Mouse (Mus musculus) lung, adult 2 months (tissue): ENCODE measurements around the gene Gm26558. TPM values are rescaled to one million over a fixed set of nuclear protein-coding genes. Genes with fewer than 3 reads are reported as not detected.

ENCODE experiments used
- DNase-seq: peaks from one replicate; pipeline ENCODE4 v3.0.0; 2022
- H3K4me1 ChIP-seq: fragments of 200-500 bp; 2 replicates; pipeline ENCODE4 v1.6.1; 2011; ENCODE audit warnings: low read length; ENCODE audit not compliant: control insufficient read depth, insufficient read depth
- H3K4me3 ChIP-seq: fragments of 200-500 bp; replicated peaks from 2 replicates; pipeline ENCODE3; 2011; ENCODE audit warnings: low read depth, mild to moderate bottlenecking, control low read depth, low read length; ENCODE audit errors: extremely low read depth
- CTCF ChIP-seq: fragments of 200-500 bp; IDR thresholded peaks from 2 replicates; pipeline ENCODE4 v1.5.1; 2011; ENCODE audit warnings: mild to moderate bottlenecking, low read length, control low read depth; ENCODE audit not compliant: insufficient read depth
- POLR2A ChIP-seq: fragments of 200-500 bp; IDR thresholded peaks from 2 replicates; pipeline ENCODE4 v1.6.1; 2011; ENCODE audit warnings: low read depth, mild to moderate bottlenecking, control low read depth, low read length, borderline replicate concordance; ENCODE audit errors: extremely low read depth
- WGBS: fragments of 180-500 bp; shearing (Covaris S2); methylation state at CpG from one replicate; pipeline ENCODE4 v1.1.7; 2018; 5-methylcytosine and 5-hydroxymethylcytosine counted together
- polyA plus RNA-seq: library from polyadenylated mRNA; depleted of rRNA; stranded (reverse); fragments of >200 nt; gene quantifications from 2 replicates; pipeline ENCODE4 v1.2.3, GENCODE M21; 2012

The Gm26558 gene
- polyA plus RNA-seq, 1 experiment = 0.47 TPM

DNA sequence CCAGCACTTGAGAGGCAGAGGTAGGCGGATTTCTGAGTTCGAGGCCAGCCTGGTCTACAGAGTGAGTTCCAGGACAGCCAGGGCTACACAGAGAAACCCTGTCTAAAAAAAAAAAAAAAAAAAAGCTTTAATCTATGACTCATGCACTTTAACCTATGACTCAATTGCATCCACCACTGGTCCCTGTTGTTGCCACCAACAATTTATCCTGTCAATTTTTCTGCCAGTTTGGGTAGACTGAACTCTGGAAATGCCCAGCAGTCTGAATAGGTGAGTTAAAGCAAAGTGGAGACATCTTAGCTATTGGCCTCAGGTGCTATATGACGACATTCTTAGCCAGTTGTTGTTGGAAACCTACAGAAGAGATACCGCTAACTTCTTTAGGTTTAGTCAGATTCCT, 12.4 kb downstream of the Gm26558 start:
- 85% methylated on average over 4 of the region's 4 CpGs for WGBS
- no peak for DNase-seq
- TF ChIP-seq POLR2A (no peak), CTCF (no peak)
- Histone ChIP-seq H3K4me1 (no peaks in the 10 kb centered on the region), H3K4me3 (no peak overlapping the region)

DNA sequence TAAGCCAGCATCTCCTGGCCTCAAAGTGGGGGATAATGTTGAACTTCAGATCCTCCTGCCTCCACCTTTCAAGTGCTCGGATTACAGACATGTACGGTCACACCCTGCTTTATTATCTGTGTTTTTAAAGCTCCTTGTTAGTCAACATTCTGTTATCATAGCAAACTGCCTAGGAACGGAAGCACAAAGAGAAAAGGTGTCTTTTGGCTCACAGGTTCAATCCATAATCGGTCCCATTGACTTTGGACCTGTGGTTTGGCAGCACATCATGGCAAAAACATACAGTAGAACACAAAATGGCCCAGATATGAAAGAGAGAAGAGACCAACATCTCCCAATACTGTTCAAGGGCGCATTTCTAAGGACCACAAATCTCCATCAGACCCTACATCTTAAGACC, 13.6 kb downstream of the Gm26558 start:
- Histone ChIP-seq H3K4me1 (no peaks in the 10 kb centered on the region), H3K4me3 (no peak overlapping the region)
- TF ChIP-seq CTCF (no peak), POLR2A (no peak)
- WGBS = 85% methylated on average over 5 of the region's 5 CpGs
- no peak for DNase-seq

DNA sequence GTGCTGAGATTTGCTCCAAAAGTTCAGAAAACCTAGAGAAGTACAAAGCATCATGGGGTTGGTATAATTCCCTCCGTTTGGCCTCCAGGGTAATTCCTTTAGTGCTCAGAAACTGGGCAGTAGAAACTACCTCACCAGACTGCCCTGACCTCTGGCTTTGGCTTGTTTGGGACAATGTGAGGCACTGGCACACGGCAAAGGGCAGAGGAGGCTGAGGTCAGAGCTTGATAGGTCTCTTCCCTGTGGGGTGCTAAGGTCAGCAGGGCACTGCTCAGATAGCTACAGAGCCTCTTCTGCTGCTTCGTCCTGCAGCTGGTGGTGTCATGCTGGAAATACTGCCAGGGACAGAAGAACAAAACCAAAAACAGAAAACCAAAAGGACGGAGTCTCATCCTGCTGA, 14.2 kb downstream of the Gm26558 start:
- TF ChIP-seq CTCF (no peak), POLR2A (no peak)
- DNase-seq = no peak
- WGBS = 56% methylated on average over 4 of the region's 4 CpGs
- Histone ChIP-seq H3K4me1 (no peaks in the 10 kb centered on the region), H3K4me3 (no peak overlapping the region)

DNA sequence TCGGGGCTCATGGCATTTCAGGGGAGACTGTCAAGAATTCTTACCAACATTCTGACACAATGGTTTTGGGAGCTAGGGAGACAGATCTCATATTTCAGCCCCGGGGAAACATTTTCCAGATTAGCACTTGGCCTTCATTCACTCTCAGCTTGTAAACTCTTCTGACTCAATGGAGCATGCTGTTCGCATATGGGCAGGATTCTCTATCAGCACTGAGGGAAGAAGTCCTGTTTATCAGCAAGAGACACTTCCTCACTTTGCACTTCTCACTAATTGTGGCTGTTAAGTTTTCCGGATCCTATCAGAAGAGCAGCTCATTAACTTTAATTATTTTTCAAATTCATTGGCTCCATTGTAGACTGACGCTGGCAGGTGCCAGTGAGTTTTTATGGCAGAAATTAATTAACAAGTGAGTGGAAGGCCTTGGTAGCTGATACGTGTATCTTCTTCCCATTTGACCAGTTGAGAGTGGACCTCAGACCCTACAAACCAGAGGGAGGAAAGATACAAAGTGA, 16.6 kb downstream of the Gm26558 start:
- H3K4me3 ChIP-seq = no peak overlapping the region
- H3K4me1 ChIP-seq = no peaks in the 10 kb centered on the region
- DNase-seq = no peak
- TF ChIP-seq POLR2A (no peak), CTCF (no peak)
- WGBS = 78% methylated on average over 6 of the region's 6 CpGs

DNA sequence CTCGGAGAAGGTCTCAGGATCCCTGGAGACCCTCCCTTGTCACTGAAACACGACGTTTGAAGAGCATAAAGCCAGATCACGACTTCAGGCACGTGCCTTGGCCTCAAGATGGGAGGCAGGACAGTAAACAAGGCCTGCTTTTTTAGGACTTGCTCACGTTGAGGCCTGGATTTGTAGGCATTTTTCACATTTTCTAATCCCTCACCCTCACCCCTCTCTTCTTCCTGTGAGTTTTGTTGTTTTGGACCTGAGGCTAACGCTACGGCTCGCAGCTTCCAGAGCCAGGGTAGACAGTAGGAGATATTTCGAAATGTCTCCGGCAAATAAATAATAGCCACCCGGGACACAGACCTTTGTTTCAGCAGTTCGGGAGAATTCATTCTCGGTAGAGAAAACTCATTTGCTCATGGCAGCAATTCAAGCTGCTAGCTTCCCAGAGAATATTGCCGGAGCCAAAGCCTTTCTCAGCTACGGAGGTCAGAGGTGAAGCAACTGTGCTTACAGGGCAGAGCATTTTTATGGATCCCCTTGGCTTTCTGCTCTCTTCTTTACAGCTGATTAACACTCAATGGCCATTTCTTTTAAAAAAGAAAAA, 18.8 kb downstream of the Gm26558 start:
- Histone ChIP-seq H3K4me1 (no peaks in the 10 kb centered on the region), H3K4me3 (no peak overlapping the region)
- 67% methylated on average over 16 of the region's 16 CpGs for WGBS
- TF ChIP-seq CTCF (no peak), POLR2A (no peak)
- DNase-seq = no peak

DNA sequence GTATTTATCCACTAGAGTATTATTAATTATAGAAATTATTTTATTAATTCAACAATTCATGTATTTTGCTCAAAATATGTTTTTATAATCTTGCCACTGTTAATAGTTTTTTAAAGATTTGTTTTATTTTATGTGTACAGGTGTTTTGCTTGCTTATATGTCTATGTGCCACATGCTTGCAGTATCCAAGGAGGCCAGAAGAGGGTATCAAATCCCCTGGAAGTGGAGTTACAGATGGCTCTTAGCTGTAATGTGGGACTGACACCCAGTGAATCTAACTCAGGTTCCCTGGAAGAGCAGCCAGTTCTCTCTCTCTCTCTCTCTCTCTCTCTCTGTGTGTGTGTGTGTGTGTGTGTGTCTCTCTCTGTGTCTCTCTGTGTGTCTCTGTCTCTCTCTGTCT, 20.9 kb downstream of the Gm26558 start:
- TF ChIP-seq CTCF (no peak), POLR2A (no peak)
- no peak overlapping the region for H3K4me3 ChIP-seq
- no peaks in the 10 kb centered on the region for H3K4me1 ChIP-seq
- DNase-seq = no peak

DNA sequence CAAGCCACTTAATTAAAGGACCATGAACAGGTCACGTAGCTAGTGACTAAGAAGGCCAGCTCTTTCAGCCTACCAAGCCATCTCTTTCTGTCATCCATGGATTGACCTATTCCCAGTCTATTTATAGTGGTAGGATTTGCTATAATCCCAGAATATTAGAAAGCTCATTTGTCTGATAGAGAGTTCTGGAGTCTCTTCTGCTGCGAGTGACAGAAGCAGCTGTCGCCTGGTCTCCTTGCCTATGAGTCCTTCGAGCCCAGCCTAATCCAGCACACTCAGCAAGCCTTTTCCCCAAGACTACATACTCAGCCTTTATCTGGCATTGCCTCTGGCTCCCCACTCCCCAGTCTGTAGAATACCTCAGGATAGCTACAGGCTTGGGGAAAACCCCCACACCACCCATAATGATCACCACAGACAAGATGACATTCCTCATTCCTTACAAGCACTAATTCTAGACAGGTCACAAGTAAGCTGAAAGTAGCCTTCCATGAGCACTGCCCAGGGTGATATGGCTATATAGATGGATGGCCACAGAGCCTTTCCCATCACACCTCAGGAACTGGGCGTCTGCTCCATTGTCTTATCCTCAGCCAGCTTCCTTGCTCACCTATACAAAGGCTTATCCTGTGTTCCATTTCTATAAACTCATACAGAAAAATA, 27.7 kb downstream of the Gm26558 start:
- no peak overlapping the region for H3K4me3 ChIP-seq
- DNase-seq = no peak
- 87% methylated on average over 5 of the region's 5 CpGs for WGBS
- H3K4me1 ChIP-seq = no peaks in the 10 kb centered on the region
- TF ChIP-seq CTCF (no peak), POLR2A (no peak)

DNA sequence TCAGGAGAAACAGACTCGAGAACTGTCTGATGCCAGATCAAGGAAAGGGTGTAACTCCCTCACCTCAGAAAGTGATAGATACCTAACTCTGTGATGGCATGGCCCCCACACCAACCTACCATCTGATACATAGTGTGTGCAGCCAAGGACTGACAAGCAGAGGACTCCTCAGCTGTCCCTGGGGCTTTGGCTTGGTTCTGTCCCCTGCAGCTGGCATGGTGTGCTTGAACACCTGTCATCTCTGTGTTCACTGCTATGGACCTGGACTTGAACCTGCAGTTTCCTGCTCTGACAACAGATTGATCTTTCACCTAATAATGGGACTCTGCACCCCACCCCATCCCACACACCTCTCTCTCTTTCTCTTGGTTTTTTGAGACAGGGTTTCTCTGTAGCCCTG, 29.5 kb downstream of the Gm26558 start:
- DNase-seq = no peak
- Histone ChIP-seq H3K4me1 (no peaks in the 10 kb centered on the region), H3K4me3 (no peak overlapping the region)
- WGBS = 87% methylated on average over 1 of the region's 1 CpGs
- no peak for TF ChIP-seq CTCF
- TF ChIP-seq POLR2A = no peak

DNA sequence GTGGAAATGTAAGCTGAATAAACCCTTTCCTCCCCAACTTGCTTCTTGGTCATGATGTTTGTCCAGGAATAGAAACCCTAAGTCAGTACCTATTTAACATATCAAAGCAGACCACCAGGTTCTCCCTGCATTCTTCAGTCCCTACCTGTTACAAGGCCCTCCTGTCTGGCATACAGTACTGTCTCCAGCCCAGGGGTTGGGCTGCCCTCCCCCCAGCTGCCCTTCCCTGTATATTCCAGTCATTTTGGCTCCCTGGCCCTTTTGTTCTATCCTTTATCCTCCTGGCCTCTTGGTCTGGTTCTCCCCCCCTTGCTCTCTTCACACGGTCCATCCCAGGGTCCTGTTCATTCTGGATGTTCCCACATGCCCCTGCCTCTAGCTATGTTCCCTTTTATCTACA, 30.6 kb downstream of the Gm26558 start:
- TF ChIP-seq POLR2A (no peak), CTCF (no peak)
- no peaks in the 10 kb centered on the region for H3K4me1 ChIP-seq
- no peak overlapping the region for H3K4me3 ChIP-seq
- WGBS = 91% methylated on average over 1 of the region's 1 CpGs
- DNase-seq = no peak

DNA sequence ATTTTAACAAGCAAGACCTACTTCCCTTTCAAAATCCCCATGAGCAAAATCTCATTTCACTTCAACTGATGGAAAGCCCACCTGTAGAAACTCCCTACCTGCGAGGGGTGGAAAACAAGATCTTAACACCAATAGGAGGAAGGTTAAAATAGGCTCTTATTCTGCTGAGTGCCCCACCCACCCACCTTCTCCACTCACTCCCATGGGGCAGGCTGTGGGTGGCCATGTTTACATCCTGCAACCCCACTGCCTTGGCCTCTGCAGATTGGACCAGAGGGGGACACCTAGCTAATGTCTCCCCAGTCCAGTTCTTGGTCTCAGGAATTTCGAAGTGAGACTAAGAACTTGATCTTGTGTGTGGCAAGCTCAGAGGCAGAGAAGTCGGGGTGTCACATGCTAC, 32.0 kb downstream of the Gm26558 start:
- WGBS = 64% methylated on average over 3 of the region's 3 CpGs
- Histone ChIP-seq H3K4me3 (no peak overlapping the region), H3K4me1 (no peaks in the 10 kb centered on the region)
- no peak for TF ChIP-seq POLR2A
- TF ChIP-seq CTCF = no peak
- no peak for DNase-seq
